Mouse (Mus musculus) left cerebral cortex, adult 2 months (tissue): ENCODE results near the gene Vwa1. TPM values are rescaled to one million over a fixed set of nuclear protein-coding genes. Genes with fewer than 3 reads are reported as not detected.
A peak's percentile ranks its signal among the peaks of the same experiment; 100 is the strongest.
"Not testable (repeated sequence)": the region's sequence is repeated elsewhere in the genome, so short reads cannot be mapped to it uniquely, and the experiment has no call there.

Experiments used
- DNase-seq, 2 experiments: peaks; one replicate each; pipeline ENCODE4 v3.0.0; 2021 to 2022; ENCODE audit warnings: low spot score in 2 of 2, mixed read lengths in 1 of 2; ENCODE audit errors: extremely low spot score in 1 of 2
- H3K27ac ChIP-seq: fragments of 200-600 bp; 2 replicates; pipeline ENCODE4 v1.8.1; 2022
- H3K4me3 ChIP-seq: fragments of 200-600 bp; 2 replicates; pipeline ENCODE4 v1.8.1; 2022
- CTCF ChIP-seq: fragments of 200-600 bp; IDR thresholded peaks from 2 replicates; pipeline ENCODE4 v1.8.1; 2022; ENCODE audit warnings: antibody characterized with exemption, mild to moderate bottlenecking, moderate library complexity
- intact Hi-C: fragments of 180-260 bp; cut with DNase I; formaldehyde crosslinking; loops from one replicate; pipeline ENCODE4 v1.15.1; 2025
- total RNA-seq, 2 experiments: library from RNA; stranded (reverse); gene quantifications; 2 replicates each; pipeline ENCODE4 v1.2.3; 2021

Gene Vwa1
- total RNA-seq, 2 experiments from 2014 or later = 13.6 to 15.9 TPM

DNA sequence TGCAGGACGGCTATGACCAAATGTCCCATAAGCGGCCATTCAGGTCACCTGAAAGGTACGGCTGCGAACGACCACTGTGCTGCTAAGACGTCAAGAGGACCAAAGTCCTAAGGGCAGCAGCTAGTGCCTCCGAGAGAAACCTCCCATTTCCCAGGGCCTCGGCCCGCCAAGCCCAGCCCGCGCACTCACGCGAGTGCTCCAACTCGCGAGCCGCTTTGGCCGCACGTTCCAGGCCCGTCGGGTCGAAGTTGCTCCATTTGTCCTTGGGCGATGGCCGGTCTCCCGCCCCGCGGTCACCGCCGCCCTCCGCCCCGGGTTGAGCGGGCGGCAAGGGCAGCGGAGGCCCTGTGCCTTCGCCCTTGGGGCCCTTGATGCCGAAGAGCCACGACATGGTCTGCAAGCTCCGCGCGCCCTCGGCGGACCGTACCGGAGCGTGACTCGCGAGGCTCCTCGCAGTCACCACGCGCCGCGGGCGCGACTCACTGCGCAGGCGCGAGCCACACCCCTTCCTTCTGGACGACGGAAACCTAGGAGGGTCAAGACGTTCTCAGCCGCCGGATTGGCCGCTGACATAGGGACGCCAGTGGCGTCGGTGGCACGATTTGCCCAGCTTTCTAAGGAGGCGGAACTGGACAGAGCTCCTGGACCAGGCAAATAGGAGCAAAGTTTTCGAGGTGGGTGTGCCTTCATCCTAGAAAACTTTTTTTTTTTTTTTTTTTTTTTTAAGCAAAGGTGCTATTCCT lies 13.7 kb downstream of the Vwa1 start, which contains the start of gene Atad3a:
Gene Atad3a, minus strand, starts transcription at position 481 of the 743 bp plus-strand sequence.
- intact Hi-C loops = no loop called here
- peak; percentile 97 to 99 for DNase-seq
- Histone ChIP-seq H3K27ac (peak within 1 kb of the TSS; percentile 82), H3K4me3 (peak within 1 kb of the TSS; percentile 78)
- no peak for TF ChIP-seq CTCF

DNA sequence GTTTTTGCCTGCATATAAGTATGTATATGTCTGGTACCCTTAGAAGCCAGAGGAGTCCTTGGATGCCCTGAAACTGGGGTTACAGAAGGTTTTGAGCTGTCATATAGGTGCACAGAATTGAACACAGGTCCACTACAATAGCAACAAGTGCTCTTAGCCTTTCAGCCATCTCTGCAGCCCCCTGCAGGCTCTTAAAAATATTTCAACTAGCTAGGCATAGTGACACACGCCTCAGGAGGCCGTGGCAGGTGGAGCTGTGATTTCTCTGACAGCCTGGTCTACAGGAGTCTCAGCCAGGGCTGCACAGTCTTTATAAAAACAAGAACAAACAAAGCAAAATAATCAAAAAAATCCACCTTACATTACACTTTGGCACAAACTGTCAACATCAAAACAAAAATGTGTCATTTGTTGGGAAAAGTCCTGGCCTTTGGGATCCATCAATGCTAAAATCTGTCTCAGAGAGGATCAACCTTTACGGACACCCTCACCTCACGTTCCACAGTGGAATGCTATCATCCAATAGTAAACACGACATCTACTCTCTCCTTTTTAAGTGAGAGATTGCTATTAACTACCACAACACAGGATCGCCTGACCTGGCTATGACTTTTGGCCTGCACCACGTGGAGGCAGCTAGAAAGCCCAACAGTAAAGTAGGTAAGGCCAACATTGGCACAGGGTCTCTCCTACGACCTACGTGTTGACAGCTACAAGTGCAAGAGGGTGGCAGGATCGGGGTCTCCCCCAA lies 14.5 kb downstream of the Vwa1 start:
- Histone ChIP-seq H3K4me3 (peak overlapping the region; percentile 78), H3K27ac (peak overlapping the region; percentile 82)
- DNase-seq = no peak
- TF ChIP-seq CTCF = peak; percentile 45
- intact Hi-C loops = no loop called here

DNA sequence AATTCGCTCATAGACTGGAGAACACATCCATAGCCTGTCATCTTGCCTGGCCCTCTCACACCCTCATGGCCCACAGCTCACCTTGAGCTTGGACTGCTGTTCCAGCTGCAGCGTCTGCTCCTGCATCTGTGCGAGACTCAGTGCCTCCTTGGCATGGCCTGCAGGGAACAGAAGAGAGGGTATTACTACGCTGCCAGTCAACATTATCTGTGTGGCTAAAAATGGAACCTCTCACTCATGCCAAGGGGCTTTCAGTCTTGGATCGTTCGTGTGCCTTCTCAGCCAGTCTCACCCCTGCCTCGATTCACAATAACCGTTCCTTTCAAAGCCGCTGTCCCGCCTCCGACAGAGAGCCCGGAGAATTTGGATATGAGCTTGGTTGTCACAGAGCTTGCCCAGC lies 17.5 kb downstream of the Vwa1 start:
- Histone ChIP-seq H3K27ac (no peak overlapping the region), H3K4me3 (no peak overlapping the region)
- no peak for DNase-seq
- intact Hi-C loops = no loop called here
- no peak for TF ChIP-seq CTCF

DNA sequence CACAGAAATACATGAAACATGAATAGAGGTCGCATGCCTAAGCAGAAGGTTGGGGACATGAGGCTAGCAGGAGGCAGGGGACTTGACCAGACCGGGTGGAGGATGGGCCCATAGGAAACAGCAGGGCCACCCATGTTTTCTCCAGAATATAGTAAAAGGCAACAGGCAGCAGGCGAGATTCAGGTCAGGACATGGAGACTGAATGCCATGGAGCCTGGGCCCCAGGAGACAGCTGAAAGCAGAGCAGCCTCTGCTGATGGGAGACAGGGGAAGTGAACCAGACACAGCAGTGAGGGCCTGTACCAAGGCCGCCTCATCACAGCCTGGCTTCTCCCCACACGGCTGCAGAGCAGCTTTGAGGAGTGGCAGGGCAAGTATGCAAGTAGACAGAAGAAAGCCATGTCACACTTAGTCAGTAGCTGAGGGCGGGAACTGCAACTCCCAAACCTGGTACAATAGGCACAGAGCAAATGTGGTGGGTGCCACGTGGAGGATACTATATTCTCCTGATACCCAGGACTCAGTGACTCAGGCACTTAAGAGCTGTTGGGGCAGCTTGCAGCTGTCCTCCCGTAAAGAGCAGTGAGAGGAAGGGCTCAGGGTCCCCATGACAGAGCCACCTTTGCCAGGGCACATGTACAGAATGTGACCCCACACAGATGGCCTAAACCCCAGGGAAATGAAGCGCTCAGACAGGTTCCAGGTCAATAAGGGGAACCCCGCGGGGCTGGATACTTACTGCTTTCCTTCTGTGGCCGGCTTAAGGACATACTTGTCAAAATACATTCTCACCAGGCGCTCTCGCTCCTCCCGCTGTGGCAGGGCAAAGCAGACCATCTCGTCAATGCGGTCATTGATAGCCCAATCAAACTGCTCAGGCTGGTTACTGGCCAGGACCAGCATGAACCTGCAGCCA lies 27.7 kb downstream of the Vwa1 start:
- Histone ChIP-seq H3K27ac (no peak overlapping the region; the same call in 1 of the 2 replicates), H3K4me3 (no peak overlapping the region)
- no peak for DNase-seq
- no peak for TF ChIP-seq CTCF
- intact Hi-C loops = no loop called here

DNA sequence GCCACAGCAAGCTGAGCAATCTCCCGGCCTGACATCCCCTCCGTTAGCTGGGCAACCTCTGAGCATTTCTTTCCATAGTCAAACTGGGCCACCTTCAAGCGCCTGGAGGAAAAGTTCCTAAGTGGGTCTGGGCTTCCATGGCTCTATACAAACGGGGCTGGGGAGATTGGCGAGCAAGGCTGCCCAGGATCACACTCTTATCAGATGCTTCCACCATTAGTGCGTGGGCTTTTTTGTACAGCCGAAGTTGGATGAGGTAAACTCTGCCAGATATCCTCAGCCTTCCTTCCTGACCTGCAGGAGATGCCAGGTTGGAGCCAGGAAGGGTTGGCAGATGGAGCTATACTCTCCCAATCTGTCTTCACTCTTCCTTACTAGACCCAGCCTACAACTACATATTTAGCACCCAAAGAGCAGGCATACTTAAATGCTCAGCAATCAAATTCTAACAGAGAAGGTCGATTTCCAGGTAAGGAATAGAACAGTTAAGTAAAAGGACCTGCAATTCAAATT lies 28.4 kb downstream of the Vwa1 start:
- no peak for DNase-seq
- Histone ChIP-seq H3K4me3 (no peak overlapping the region), H3K27ac (no peak overlapping the region; the same call in 1 of the 2 replicates)
- intact Hi-C loops = no loop called here
- TF ChIP-seq CTCF = no peak

DNA sequence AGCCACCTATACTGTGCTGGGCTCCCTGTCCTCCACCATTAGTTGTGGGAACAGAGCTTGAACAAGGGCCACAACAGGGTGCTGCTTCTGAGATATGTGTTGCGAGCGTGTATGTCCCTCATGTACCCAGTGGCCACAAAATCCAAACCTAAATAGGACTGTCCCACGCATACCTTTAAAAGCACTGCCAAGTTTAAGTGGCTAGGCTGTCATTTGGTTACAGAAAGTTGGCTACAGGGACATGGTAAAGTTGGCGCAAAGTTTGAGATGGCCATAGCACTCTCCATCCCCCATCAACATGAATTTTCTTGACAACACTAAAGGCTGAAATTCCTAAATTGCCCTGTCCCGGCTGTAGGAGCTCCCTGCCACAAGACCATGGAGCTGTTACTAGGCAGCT lies 29.4 kb downstream of the Vwa1 start:
- no peak overlapping the region for H3K27ac ChIP-seq
- intact Hi-C loops = no loop called here
- no peak overlapping the region for H3K4me3 ChIP-seq
- DNase-seq = no peak
- TF ChIP-seq CTCF = no peak

DNA sequence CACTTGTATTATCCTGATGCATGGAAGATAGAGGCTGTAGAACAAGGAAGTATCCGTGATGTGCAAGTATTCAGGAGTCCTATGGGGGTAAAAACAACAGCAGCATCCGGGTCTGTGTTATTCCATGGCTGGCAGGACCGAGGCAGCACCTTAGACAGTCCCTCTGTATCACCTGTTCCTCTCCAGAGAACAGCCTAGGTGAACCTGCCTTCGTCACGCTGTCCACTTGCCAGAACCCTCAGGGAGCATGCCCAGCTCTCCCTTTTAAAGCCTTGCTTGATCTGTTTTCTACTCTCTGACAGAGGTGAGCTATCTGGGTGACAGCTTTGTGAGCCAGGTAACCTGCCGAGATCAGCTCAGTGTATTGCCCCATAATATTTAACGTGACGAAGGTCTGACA lies 30.0 kb downstream of the Vwa1 start:
- Histone ChIP-seq H3K27ac (no peak overlapping the region), H3K4me3 (no peak overlapping the region)
- intact Hi-C loops = no loop called here
- TF ChIP-seq CTCF = no peak
- DNase-seq = no peak

DNA sequence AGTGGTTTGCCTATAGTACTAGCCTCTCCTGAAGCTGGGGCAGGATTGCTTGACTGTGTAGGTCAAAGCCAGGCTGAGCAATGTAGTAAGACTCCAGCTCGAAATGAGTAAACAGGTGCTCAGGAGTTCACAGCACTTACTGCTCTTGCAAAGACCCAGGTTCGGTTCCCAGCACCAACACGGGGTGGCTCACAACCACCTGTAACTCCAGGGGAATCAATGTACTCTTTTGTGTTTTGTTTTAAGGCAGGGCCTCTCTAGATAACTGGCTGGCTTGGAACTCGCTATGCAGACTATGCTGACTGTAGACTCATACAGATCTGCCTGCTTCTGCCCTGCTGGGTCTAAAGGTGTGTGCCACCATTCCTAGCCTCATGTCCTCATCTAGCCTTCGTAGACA lies 31.8 kb downstream of the Vwa1 start:
- intact Hi-C loops = no loop called here
- H3K27ac ChIP-seq = no peak overlapping the region
- no peak overlapping the region for H3K4me3 ChIP-seq
- no peak for TF ChIP-seq CTCF
- no peak for DNase-seq

DNA sequence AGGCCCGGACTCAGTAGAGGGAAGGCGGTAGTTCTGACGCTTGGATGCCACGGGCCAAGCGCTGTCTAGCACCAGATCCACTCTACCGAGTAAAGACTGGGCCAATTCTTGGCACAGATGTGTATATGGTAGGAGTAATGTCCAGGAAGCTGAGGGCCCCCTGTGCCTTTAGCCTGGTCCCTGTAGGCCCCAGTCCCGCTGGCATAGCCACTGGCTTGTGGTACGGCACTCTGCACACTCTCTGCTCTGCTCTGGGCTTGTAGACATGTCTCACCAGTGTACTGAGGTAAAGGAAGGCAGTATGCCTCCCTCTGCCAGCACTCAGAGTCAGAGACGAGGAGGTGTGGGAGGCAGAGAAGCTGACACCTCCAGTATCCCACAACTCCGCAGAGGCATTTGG lies 33.8 kb downstream of the Vwa1 start:
- H3K4me3 ChIP-seq, DNase-seq, intact Hi-C loops, H3K27ac ChIP-seq: not testable (repeated sequence)

DNA sequence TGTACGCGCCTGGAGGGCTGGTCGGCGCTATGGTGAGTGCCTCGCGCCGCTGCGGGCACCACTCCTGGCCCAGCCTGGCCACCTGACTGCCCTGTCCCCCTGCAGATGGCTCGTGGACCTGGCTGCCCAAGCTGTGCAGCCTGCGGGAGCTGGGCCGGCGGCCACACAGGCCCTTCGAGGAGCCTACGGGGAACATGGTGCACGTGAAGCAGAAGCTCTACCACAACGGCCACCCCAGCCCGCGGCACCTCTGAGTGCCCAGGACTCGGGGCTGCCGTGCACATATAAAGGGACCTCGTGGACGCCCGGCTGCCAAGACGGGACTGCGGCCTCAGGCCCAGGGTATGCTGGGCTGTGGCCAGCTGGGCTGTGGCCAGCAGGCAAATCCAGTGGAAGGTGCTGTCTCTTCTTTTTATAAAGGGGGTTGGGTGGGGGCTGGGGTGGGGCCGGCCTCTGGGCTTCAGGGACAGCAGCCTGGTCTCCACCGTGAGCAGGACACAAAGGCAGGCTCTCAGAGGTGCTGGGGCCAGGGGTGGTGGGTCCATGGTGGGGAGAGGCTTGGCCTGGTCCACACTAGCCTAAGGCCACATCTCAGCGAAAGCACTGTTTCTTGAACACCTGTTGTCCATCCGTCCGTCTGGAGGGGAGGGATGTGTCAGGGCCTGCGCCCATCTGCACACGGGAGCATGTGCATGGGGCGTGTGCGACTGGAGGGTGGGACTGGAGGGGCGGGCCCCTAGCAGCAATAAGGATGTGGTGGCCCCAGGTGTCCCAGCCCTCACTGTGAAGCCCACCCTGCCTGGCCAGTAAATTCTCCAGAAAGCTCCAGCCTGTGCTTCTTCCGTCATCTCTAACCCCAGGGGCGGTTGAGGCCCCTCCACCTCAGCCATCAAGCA lies 34.5 kb downstream of the Vwa1 start:
- no peak for TF ChIP-seq CTCF
- no peak overlapping the region; the same call in 1 of the 2 replicates for H3K27ac ChIP-seq
- no peak for DNase-seq
- intact Hi-C loops = no loop called here
- H3K4me3 ChIP-seq = no peak overlapping the region

DNA sequence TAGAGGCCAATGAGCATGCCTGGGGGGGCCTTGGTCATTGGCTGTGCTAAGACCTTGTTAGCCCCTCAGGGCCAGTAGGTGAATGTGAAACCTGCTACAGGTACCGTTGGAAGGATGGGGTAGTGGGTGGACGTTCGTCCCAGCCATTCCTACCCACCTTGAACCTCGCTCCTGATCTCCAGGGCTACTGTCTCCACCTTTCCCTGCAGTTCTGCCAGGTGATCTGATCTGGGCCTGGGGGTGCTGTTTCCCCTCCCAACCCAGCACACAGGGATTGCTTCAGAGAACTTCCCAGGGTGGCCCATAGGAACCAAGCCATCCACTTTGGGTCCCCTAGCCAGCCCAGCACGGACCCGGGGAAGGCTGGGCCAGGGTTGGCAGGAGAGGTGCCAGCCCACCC lies 35.3 kb downstream of the Vwa1 start:
- Histone ChIP-seq H3K27ac (no peak overlapping the region; the same call in 1 of the 2 replicates), H3K4me3 (no peak overlapping the region)
- intact Hi-C loops = no loop called here
- no peak; the same call in 1 of the 2 replicates for TF ChIP-seq CTCF
- no peak for DNase-seq
